Mouse (Mus musculus): Measurements from ENCODE around the gene Tbx5. TPM values are rescaled to one million over a fixed set of nuclear protein-coding genes. Genes with fewer than 3 reads are reported as not detected.
"Not testable (repeated sequence)": the region's sequence is repeated elsewhere in the genome, so short reads cannot be mapped to it uniquely, and the experiment has no call there.

Gene Tbx5
- polyA plus RNA-seq, 1 experiment from 2014 or later: 55.7 TPM

GRCm38 (mm10) chr5:119916551-119917171 lies 84.2 kb downstream of the Tbx5 start:
- Histone ChIP-seq H3K4me1 (no peaks in the 10 kb centered on the region), H3K27ac (no peak overlapping the region), H3K9me3 (no peaks in the 10 kb centered on the region), H3K4me2 (no peak overlapping the region), H3K4me3 (no peak overlapping the region), H3K36me3 (no peaks in the 10 kb centered on the region), H3K9ac (no peak overlapping the region), H3K27me3 (no peaks in the 10 kb centered on the region)
- no peak for ATAC-seq (ENCODE audit: borderline replicate concordance, extremely low read depth, low FRiP score, low TSS enrichment)
- WGBS: 66% methylated on average over 12 of the region's 12 CpGs

- WGBS: 95% methylated on average over 1 of the region's 1 CpGs
- H3K9ac ChIP-seq: not testable (repeated sequence)
These were observed 85.9 kb downstream of the Tbx5 start for GRCm38 (mm10) chr5:119918381-119918780.

GRCm38 (mm10) chr5:119920941-119921340 lies 88.5 kb downstream of the Tbx5 start:
- Histone ChIP-seq H3K27me3 (no peaks in the 10 kb centered on the region), H3K4me3 (no peak overlapping the region), H3K4me1 (no peaks in the 10 kb centered on the region), H3K9ac (no peak overlapping the region), H3K4me2 (no peak overlapping the region), H3K9me3 (no peaks in the 10 kb centered on the region), H3K27ac (no peak overlapping the region), H3K36me3 (no peaks in the 10 kb centered on the region)
- ATAC-seq (ENCODE audit: borderline replicate concordance, extremely low read depth, low FRiP score, low TSS enrichment): no peak
- 83% methylated on average over 10 of the region's 10 CpGs for WGBS

More at GRCm38 (mm10) chr5:119918381-119918780, 85.9 kb downstream of the Tbx5 start:
- not testable (repeated sequence) for ATAC-seq (ENCODE audit: borderline replicate concordance, extremely low read depth, low FRiP score, low TSS enrichment); H3K4me3 ChIP-seq; H3K27me3 ChIP-seq; H3K4me2 ChIP-seq; H3K9me3 ChIP-seq; H3K36me3 ChIP-seq; H3K4me1 ChIP-seq; H3K27ac ChIP-seq

- Histone ChIP-seq H3K4me3 (no peak overlapping the region), H3K9ac (no peak overlapping the region), H3K4me2 (no peak overlapping the region), H3K4me1 (no peaks in the 10 kb centered on the region), H3K27ac (no peak overlapping the region), H3K9me3 (no peaks in the 10 kb centered on the region), H3K36me3 (no peaks in the 10 kb centered on the region), H3K27me3 (no peaks in the 10 kb centered on the region)
- ATAC-seq (ENCODE audit: borderline replicate concordance, extremely low read depth, low FRiP score, low TSS enrichment): peak; percentile 70; the same call in 1 of the 2 replicates
- WGBS: 16% methylated on average over 11 of the region's 11 CpGs
These were observed 89.8 kb downstream of the Tbx5 start for GRCm38 (mm10) chr5:119922229-119922628.

Other genes with a start within 250 kb of the Tbx5 start
- 59.7 and 63.9 TPM in 2 replicates for gene Tbx3, start 162.0 kb upstream of the Tbx5 start, polyA plus RNA-seq (2015; fragmentation: Nextera tagmentation; extraction: Ambion mirVana)

All from lung, embryonic 15.5 days (tissue).